Mouse (Mus musculus) hindbrain, embryonic 14.5 days (tissue): ENCODE measurements around the gene Ankrd13d. TPM values are rescaled to one million over a fixed set of nuclear protein-coding genes. Genes with fewer than 3 reads are reported as not detected.

Experiments used
- ATAC-seq: fragments of 200-750 bp; cut with Nextera tagmentation; 2 replicates; pipeline ENCODE4 v1.8.0; 2017; ENCODE audit warnings: moderate number of reproducible peaks, mild to moderate bottlenecking, moderate TSS enrichment, moderate library complexity; ENCODE audit not compliant: low FRiP score
- DNase-seq: peaks from one replicate; pipeline ENCODE4 v3.0.0-alpha.2; 2015; ENCODE audit warnings: low spot score
- H3K27ac ChIP-seq: fragments of 300-500 bp; sonication (generic); 2 replicates; pipeline ENCODE4 v1.5.1; 2014; ENCODE audit warnings: mild to moderate bottlenecking, moderate library complexity
- H3K27me3 ChIP-seq: fragments of 300-500 bp; sonication (generic); 2 replicates; pipeline ENCODE4 v1.6.1; 2014; ENCODE audit warnings: mild to moderate bottlenecking, low read length, mixed read lengths; ENCODE audit not compliant: control insufficient read depth, insufficient read depth
- H3K36me3 ChIP-seq: fragments of 300-500 bp; sonication (generic); replicated peaks from 2 replicates; pipeline ENCODE4 v1.6.1; 2014; ENCODE audit not compliant: control insufficient read depth, insufficient read depth
- H3K4me1 ChIP-seq: fragments of 300-500 bp; sonication (generic); replicated peaks from 2 replicates; pipeline ENCODE4 v1.6.1; 2014; ENCODE audit warnings: antibody characterized with exemption, low read length, mixed read lengths; ENCODE audit not compliant: control insufficient read depth, insufficient read depth
- H3K4me2 ChIP-seq: fragments of 300-500 bp; sonication (generic); replicated peaks from 2 replicates; pipeline ENCODE4 v1.6.1; 2014; ENCODE audit warnings: mild to moderate bottlenecking, moderate library complexity
- H3K4me3 ChIP-seq: fragments of 300-500 bp; sonication (generic); replicated peaks from 2 replicates; pipeline ENCODE4 v1.5.1; 2014; ENCODE audit warnings: mild to moderate bottlenecking, low read length
- H3K9ac ChIP-seq: fragments of 300-500 bp; sonication (generic); 2 replicates; pipeline ENCODE4 v1.6.1; 2014
- H3K9me3 ChIP-seq: fragments of 300-500 bp; sonication (generic); 2 replicates; pipeline ENCODE4 v1.6.1; 2016; ENCODE audit warnings: low read length; ENCODE audit not compliant: control insufficient read depth
- WGBS: fragments of 180-500 bp; shearing (Covaris S2); extraction: QIAGEN DNeasy Blood & Tissue Kit; methylation state at CpG from one replicate; pipeline ENCODE4 v1.1.7; 2014; 5-methylcytosine and 5-hydroxymethylcytosine counted together
- polyA plus RNA-seq: library from polyadenylated mRNA; unstranded; fragments of >200 nt; fragmentation: Nextera tagmentation; extraction: Ambion mirVana; gene quantifications from 2 replicates; pipeline ENCODE4 v1.2.1, GENCODE M21; 2014

Ankrd13d gene
- polyA plus RNA-seq, 1 experiment from 2014 or later = 50.7 TPM

- Histone ChIP-seq H3K27me3 (no peaks in the 10 kb centered on the region), H3K36me3 (peaks cover 9% of the 10 kb centered on the region), H3K4me3 (no peak overlapping the region), H3K9ac (no peak overlapping the region), H3K9me3 (no peaks in the 10 kb centered on the region), H3K4me1 (peaks cover 30% of the 10 kb centered on the region), H3K4me2 (no peak overlapping the region), H3K27ac (no peak overlapping the region)
- WGBS = 92% methylated on average over 5 of the region's 5 CpGs
- ATAC-seq = no peak
- no peak for DNase-seq
Observed at GRCm38 (mm10) chr19:4297851-4298250, 14.9 kb upstream of the Ankrd13d start.

DNA sequence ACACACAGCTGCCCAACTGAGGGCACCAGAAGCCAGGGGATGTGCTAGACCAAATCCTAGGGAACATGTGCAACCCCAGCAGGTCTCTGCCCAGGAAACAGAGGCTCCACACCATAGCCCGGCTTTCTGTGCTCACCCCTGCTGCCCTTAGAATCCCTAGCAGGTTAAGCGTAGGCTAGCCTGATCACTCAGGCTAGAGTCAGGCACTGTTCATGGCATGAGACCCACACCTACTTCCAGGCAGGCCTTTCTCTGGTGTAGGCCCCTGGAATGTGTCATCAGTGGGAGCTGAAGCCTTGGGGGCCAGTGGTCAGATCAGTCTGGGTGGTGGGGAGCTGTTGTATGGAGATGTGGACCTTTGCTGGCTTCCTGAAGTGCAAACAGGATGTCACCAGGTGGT, 13.7 kb upstream of the Ankrd13d start:
- Histone ChIP-seq H3K27me3 (no peaks in the 10 kb centered on the region), H3K4me1 (peaks cover 17% of the 10 kb centered on the region), H3K9ac (no peak overlapping the region), H3K4me3 (no peak overlapping the region), H3K9me3 (no peaks in the 10 kb centered on the region), H3K36me3 (peaks cover 21% of the 10 kb centered on the region), H3K4me2 (no peak overlapping the region), H3K27ac (no peak overlapping the region)
- WGBS = 90% methylated on average over 2 of the region's 2 CpGs
- DNase-seq = no peak
- ATAC-seq = no peak

- Histone ChIP-seq H3K9me3 (no peaks in the 10 kb centered on the region), H3K4me1 (peaks cover 5% of the 10 kb centered on the region; the same call in 1 of the 2 replicates), H3K27ac (no peak overlapping the region), H3K9ac (no peak overlapping the region), H3K36me3 (peaks cover 33% of the 10 kb centered on the region), H3K27me3 (no peaks in the 10 kb centered on the region), H3K4me2 (no peak overlapping the region), H3K4me3 (no peak overlapping the region)
- 90% methylated on average over 4 of the region's 4 CpGs for WGBS
- no peak for ATAC-seq
- DNase-seq = no peak
Observed at GRCm38 (mm10) chr19:4295391-4295790, 12.5 kb upstream of the Ankrd13d start.

DNA sequence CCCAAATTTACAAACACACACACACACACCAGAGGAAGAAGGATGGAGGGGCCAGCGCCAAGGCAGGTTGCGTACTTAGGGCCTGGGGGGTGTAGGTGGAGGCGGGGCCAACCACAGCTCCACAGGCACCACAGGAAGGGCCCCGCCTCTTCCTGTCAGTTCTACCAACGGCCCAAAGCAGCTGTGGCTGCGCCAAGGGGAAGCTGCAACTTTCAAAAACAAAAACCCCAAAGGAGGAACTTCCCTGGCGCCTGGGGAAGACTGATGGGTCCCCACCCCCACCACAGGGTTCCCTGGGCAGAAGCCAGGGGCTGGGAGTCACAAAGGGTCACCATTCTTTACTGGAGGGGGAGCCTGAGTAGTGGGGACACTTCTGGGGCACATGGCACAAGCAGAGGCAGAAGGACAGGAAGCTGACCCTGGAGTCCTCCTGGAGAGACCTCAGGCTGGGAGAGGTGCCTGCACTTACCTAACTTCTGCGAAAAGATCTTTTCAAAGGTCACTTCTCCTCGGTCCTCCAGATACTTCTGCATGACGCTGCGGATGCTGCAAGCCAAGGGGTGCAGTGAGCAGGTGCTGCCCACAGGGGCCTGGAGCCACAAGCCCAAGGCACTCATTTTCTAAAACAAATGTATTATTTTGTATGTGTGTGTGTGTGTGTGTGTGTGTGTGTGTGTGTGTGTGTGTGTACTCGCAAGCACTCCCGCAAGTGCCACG, 11.6 kb upstream of the Ankrd13d start:
- WGBS = 75% methylated on average over 14 of the region's 14 CpGs
- H3K4me2 ChIP-seq = no peak overlapping the region
- no peak overlapping the region for H3K4me3 ChIP-seq
- no peaks in the 10 kb centered on the region for H3K9me3 ChIP-seq
- no peaks in the 10 kb centered on the region for H3K27me3 ChIP-seq
- ATAC-seq (no peak), DNase-seq (no peak)
- no peaks in the 10 kb centered on the region for H3K4me1 ChIP-seq
- H3K9ac ChIP-seq = no peak overlapping the region
- H3K36me3 ChIP-seq = peaks cover 42% of the 10 kb centered on the region
- no peak overlapping the region for H3K27ac ChIP-seq

DNA sequence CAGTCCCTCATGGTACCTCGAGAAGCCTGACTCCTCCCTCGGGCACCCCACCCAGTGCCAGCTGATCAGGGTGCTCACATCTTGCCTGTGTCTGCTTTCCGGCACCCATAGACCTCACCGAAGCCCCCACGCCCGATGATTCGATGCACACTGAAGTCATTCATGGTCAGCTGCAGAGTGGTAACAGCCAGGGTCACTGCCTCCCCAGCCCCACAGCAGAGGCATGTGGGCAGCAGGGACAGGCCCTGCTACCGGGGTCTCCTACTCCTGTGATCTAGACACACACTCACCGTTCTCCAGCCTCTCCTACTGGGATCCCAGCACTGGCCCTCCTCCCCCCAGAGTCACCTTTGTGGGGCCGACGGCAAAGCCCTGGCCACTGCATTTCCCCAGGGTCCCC, 8.2 kb upstream of the Ankrd13d start:
- peaks cover 75% of the 10 kb centered on the region for H3K36me3 ChIP-seq
- no peak for ATAC-seq

DNA sequence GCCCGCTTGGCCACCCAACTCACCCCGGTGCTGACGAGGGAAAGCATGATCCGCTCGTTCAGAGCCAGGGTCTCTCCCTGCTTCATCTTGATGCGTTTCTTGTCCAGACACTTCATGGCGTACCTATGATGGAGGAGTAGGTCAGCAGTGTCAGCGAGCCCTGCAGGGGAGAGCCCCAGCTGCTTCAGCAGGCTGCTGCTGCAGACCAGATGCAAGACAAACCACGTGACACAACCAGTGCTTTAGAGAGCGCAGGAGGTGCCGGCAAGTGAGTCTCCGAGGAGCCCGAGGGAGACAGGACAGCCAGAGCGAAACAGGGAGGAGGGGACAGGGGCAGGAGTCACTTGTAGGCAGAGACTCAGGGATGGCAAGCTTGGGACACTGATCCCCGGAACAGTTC, 7.8 kb upstream of the Ankrd13d start:
- Histone ChIP-seq H3K27ac (no peak overlapping the region), H3K9me3 (no peaks in the 10 kb centered on the region), H3K36me3 (peaks cover 79% of the 10 kb centered on the region), H3K4me2 (no peak overlapping the region), H3K27me3 (no peaks in the 10 kb centered on the region), H3K4me3 (no peak overlapping the region), H3K4me1 (no peaks in the 10 kb centered on the region), H3K9ac (no peak overlapping the region)
- ATAC-seq = no peak
- WGBS = 59% methylated on average over 15 of the region's 15 CpGs
- no peak for DNase-seq

More for the DNA sequence above, 8.2 kb upstream of the Ankrd13d start:
- H3K9ac ChIP-seq = no peak overlapping the region
- DNase-seq = no peak
- H3K4me2 ChIP-seq = no peak overlapping the region
- H3K4me1 ChIP-seq = no peaks in the 10 kb centered on the region
- H3K27ac ChIP-seq = no peak overlapping the region
- 93% methylated on average over 11 of the region's 11 CpGs for WGBS
- no peak overlapping the region for H3K4me3 ChIP-seq
- no peaks in the 10 kb centered on the region for H3K9me3 ChIP-seq
- H3K27me3 ChIP-seq = no peaks in the 10 kb centered on the region

- no peak for DNase-seq
- no peak overlapping the region; the same call in 1 of the 2 replicates for H3K9ac ChIP-seq
Observed at GRCm38 (mm10) chr19:4283653-4284052, 716 bp upstream of the Ankrd13d start.

GRCm38 (mm10) chr19:4280425-4280824, 2.5 kb downstream of the Ankrd13d start:
- no peaks in the 10 kb centered on the region for H3K27me3 ChIP-seq
- H3K4me2 ChIP-seq = no peak overlapping the region
- H3K27ac ChIP-seq = no peak overlapping the region
- peaks cover 20% of the 10 kb centered on the region for H3K36me3 ChIP-seq
- DNase-seq (no peak), ATAC-seq (no peak)
- H3K4me3 ChIP-seq = no peak overlapping the region
- no peak overlapping the region for H3K9ac ChIP-seq
- WGBS = 96% methylated on average over 9 of the region's 9 CpGs
- H3K4me1 ChIP-seq = peaks cover 12% of the 10 kb centered on the region
- H3K9me3 ChIP-seq = peaks cover 4% of the 10 kb centered on the region; the same call in 1 of the 2 replicates

More at GRCm38 (mm10) chr19:4283653-4284052, 716 bp upstream of the Ankrd13d start:
- ATAC-seq = no peak
- H3K9me3 ChIP-seq = no peaks in the 10 kb centered on the region
- peaks cover 12% of the 10 kb centered on the region for H3K4me1 ChIP-seq
- H3K4me3 ChIP-seq = peak overlapping the region; percentile 62
- H3K36me3 ChIP-seq = peaks cover 48% of the 10 kb centered on the region
- H3K27me3 ChIP-seq = no peaks in the 10 kb centered on the region
- peak overlapping the region; percentile 80 for H3K4me2 ChIP-seq
- WGBS = 43% methylated on average over 7 of the region's 7 CpGs
- 0 out of 2 replicates have a peak overlapping the region, but pooled peaks have one; percentile 38 for H3K27ac ChIP-seq

- Histone ChIP-seq H3K27me3 (no peaks in the 10 kb centered on the region), H3K4me1 (peaks cover 12% of the 10 kb centered on the region), H3K9me3 (peaks cover 4% of the 10 kb centered on the region; the same call in 1 of the 2 replicates), H3K9ac (no peak overlapping the region), H3K36me3 (peaks cover 18% of the 10 kb centered on the region; the same call in 1 of the 2 replicates), H3K27ac (no peak overlapping the region), H3K4me3 (no peak overlapping the region), H3K4me2 (no peak overlapping the region)
- WGBS = 95% methylated on average over 1 of the region's 1 CpGs
- DNase-seq (no peak), ATAC-seq (no peak)
Observed at GRCm38 (mm10) chr19:4279487-4279886, 3.5 kb downstream of the Ankrd13d start.
